Mouse (Mus musculus): ENCODE measurements around the gene Apaf1. TPM values are rescaled to one million over a fixed set of nuclear protein-coding genes. Genes with fewer than 3 reads are reported as not detected.

Apaf1 gene
- polyA plus RNA-seq (2015; fragmentation: Nextera tagmentation; extraction: Ambion mirVana) = 22.1 and 24.2 TPM in 2 replicates

GRCm38 (mm10) chr10:91082550-91083392 is at the start of gene Apaf1, which contains the start of gene Ikbip:
Gene Apaf1, minus strand, starts transcription at chr10:91082770.
Gene Ikbip, plus strand, starts transcription at chr10:91082940.
- Histone ChIP-seq H3K36me3 (peaks cover 8% of the 10 kb centered on the region; the same call in 1 of the 2 replicates), H3K27me3 (no peaks in the 10 kb centered on the region), H3K4me2 (replicated peaks) (peak within 1 kb of the TSS; percentile 68), H3K27ac (replicated peaks) (peak within 1 kb of the TSS; percentile 92), H3K9ac (peak within 1 kb of the TSS; percentile 85), H3K9me3 (replicated peaks) (no peaks in the 10 kb centered on the region), H3K4me1 (peaks cover 10% of the 10 kb centered on the region; the same call in 1 of the 2 replicates), H3K4me3 (replicated peaks) (peak within 1 kb of the TSS; percentile 97)
- WGBS = under 1% methylated on average over 87 of the region's 87 CpGs
- ATAC-seq (ENCODE audit: insufficient number of reproducible peaks, low FRiP score, low TSS enrichment, low read depth) = peak; percentile 98

- no peaks in the 10 kb centered on the region for H3K27me3 ChIP-seq
- H3K9ac ChIP-seq = no peak overlapping the region
- no peaks in the 10 kb centered on the region for H3K4me1 ChIP-seq
- no peak overlapping the region for H3K4me2 ChIP-seq (replicated peaks)
- ATAC-seq (ENCODE audit: insufficient number of reproducible peaks, low FRiP score, low TSS enrichment, low read depth) = no peak
- no peak overlapping the region for H3K4me3 ChIP-seq (replicated peaks)
- H3K9me3 ChIP-seq (replicated peaks) = no peaks in the 10 kb centered on the region
- 86% methylated on average over 1 of the region's 1 CpGs for WGBS
- H3K27ac ChIP-seq (replicated peaks) = no peak overlapping the region
- no peaks in the 10 kb centered on the region for H3K36me3 ChIP-seq
Observed at GRCm38 (mm10) chr10:91131565-91131964, 49.0 kb upstream of the Apaf1 start.

- Histone ChIP-seq H3K9me3 (replicated peaks) (no peaks in the 10 kb centered on the region), H3K27ac (replicated peaks) (no peak overlapping the region), H3K9ac (no peak overlapping the region), H3K4me1 (no peaks in the 10 kb centered on the region), H3K4me3 (replicated peaks) (no peak overlapping the region), H3K27me3 (no peaks in the 10 kb centered on the region), H3K36me3 (no peaks in the 10 kb centered on the region), H3K4me2 (replicated peaks) (no peak overlapping the region)
- no peak for ATAC-seq (ENCODE audit: insufficient number of reproducible peaks, low FRiP score, low TSS enrichment, low read depth)
- WGBS = 87% methylated on average over 3 of the region's 3 CpGs
Observed at GRCm38 (mm10) chr10:91130792-91131191, 48.2 kb upstream of the Apaf1 start.

GRCm38 (mm10) chr10:91128551-91129160 is 46.1 kb upstream of the Apaf1 start:
- no peak overlapping the region for H3K4me3 ChIP-seq (replicated peaks)
- ATAC-seq (ENCODE audit: insufficient number of reproducible peaks, low FRiP score, low TSS enrichment, low read depth) = no peak
- H3K27me3 ChIP-seq = no peaks in the 10 kb centered on the region
- H3K4me1 ChIP-seq = no peaks in the 10 kb centered on the region
- no peak overlapping the region for H3K9ac ChIP-seq
- H3K27ac ChIP-seq (replicated peaks) = no peak overlapping the region
- WGBS = 68% methylated on average over 1 of the region's 1 CpGs
- no peaks in the 10 kb centered on the region for H3K9me3 ChIP-seq (replicated peaks)
- no peak overlapping the region for H3K4me2 ChIP-seq (replicated peaks)
- no peaks in the 10 kb centered on the region for H3K36me3 ChIP-seq

DNA sequence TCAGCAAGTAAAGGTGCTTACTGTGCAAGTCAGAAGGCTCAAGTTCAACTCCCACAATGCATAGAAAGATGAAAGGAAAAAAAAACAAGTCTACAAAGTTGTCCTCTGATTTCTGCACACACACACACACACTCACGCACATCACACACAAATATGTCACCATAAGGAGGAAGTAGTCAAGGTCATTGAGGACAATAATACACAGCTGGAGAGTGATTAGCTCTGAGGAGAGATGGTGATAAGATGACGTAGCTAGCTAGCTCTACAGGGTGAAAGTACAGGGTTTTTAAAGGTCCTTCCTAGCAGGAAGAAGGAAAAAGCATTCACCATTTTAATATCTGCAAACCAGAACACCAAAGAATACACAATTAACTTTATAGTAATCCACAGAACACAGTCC is 44.8 kb upstream of the Apaf1 start:
- WGBS = 72% methylated on average over 2 of the region's 2 CpGs
- ATAC-seq (ENCODE audit: insufficient number of reproducible peaks, low FRiP score, low TSS enrichment, low read depth) = no peak
- no peak overlapping the region for H3K4me2 ChIP-seq (replicated peaks)

GRCm38 (mm10) chr10:91126618-91127355 is 44.2 kb upstream of the Apaf1 start:
- WGBS = 76% methylated on average over 10 of the region's 10 CpGs
- H3K9ac ChIP-seq = no peak overlapping the region
- H3K27ac ChIP-seq (replicated peaks) = no peak overlapping the region
- H3K36me3 ChIP-seq = peaks cover 4% of the 10 kb centered on the region; the same call in 1 of the 2 replicates
- no peak overlapping the region for H3K4me2 ChIP-seq (replicated peaks)
- no peak for ATAC-seq (ENCODE audit: insufficient number of reproducible peaks, low FRiP score, low TSS enrichment, low read depth)
- no peaks in the 10 kb centered on the region for H3K27me3 ChIP-seq
- peaks cover 12% of the 10 kb centered on the region for H3K4me1 ChIP-seq
- H3K4me3 ChIP-seq (replicated peaks) = no peak overlapping the region
- no peaks in the 10 kb centered on the region for H3K9me3 ChIP-seq (replicated peaks)

More for the DNA sequence above, 44.8 kb upstream of the Apaf1 start:
- Histone ChIP-seq H3K4me3 (replicated peaks) (no peak overlapping the region), H3K9me3 (replicated peaks) (no peaks in the 10 kb centered on the region), H3K36me3 (no peaks in the 10 kb centered on the region), H3K9ac (no peak overlapping the region), H3K4me1 (peaks cover 6% of the 10 kb centered on the region), H3K27me3 (no peaks in the 10 kb centered on the region), H3K27ac (replicated peaks) (no peak overlapping the region)

DNA sequence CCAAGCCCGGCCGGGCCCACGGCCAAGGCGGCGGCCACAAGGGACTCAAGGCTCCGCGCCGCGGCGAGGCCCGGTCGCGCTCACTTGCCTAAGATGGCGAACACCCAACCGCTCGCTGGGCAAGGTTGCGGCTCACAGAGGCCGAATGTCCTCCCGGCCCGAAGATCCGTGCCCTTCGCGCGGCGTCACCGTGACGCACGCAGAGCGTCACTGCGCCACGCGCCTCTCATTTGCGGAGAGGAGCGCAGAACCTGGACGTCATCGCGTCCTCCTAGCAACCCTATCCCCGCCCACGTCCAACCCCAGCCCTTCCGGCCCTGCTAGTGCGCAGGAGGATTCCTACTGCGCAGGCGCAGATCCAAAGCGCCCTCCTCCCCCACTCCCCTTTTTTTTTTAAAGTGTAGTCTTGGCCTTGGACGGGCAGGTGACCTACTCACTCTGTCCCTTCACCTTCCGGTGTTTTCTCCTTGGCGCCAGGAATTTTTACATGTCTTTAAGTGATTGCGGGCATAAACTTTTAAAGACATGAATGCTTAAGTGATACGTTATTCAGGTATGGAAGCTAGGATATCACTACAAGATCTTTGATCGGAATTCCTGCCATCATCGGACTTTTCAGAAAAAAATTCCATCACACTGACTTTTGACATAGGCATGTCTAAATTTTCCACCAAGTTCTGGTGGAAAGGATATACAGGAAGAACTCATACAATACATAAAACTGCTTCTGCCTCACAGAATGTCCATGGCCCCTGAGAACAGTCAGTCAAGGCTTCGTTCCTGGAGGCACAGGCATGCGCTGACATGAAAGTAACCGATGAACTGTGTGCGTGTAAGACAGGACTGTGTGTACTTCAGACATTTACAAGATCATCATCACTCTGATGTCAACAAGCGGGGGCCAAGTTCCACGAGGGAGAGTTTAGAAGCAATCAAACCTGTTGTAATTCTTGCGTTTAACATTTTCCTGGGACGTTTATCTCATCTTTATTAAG is 41.6 kb upstream of the Apaf1 start, which contains the start of gene Slc25a3:
Gene Slc25a3, minus strand, starts transcription at position 232 of the 995 bp plus-strand sequence.
- peaks cover 12% of the 10 kb centered on the region for H3K4me1 ChIP-seq

GRCm38 (mm10) chr10:91123281-91123827 is 40.8 kb upstream of the Apaf1 start:
- Histone ChIP-seq H3K9me3 (replicated peaks) (no peaks in the 10 kb centered on the region), H3K4me1 (peaks cover 12% of the 10 kb centered on the region), H3K27me3 (no peaks in the 10 kb centered on the region), H3K36me3 (peaks cover 27% of the 10 kb centered on the region), H3K9ac (peak overlapping the region; percentile 98), H3K27ac (replicated peaks) (peak overlapping the region; percentile 93), H3K4me2 (replicated peaks) (peak overlapping the region; percentile 78), H3K4me3 (replicated peaks) (peak overlapping the region; percentile 99)
- peak; percentile 41 for ATAC-seq (ENCODE audit: insufficient number of reproducible peaks, low FRiP score, low TSS enrichment, low read depth)
- under 1% methylated on average over 44 of the region's 44 CpGs for WGBS

More for the DNA sequence above, 41.6 kb upstream of the Apaf1 start, which contains the start of gene Slc25a3:
- peak; percentile 100 for ATAC-seq (ENCODE audit: insufficient number of reproducible peaks, low FRiP score, low TSS enrichment, low read depth)
- Histone ChIP-seq H3K27me3 (no peaks in the 10 kb centered on the region), H3K9me3 (replicated peaks) (no peaks in the 10 kb centered on the region), H3K36me3 (peaks cover 20% of the 10 kb centered on the region), H3K9ac (peak within 1 kb of the TSS; percentile 98), H3K4me3 (replicated peaks) (peak within 1 kb of the TSS; percentile 99), H3K27ac (replicated peaks) (peak within 1 kb of the TSS; percentile 93), H3K4me2 (replicated peaks) (peak within 1 kb of the TSS; percentile 78)
- WGBS = 9% methylated on average over 59 of the region's 59 CpGs

DNA sequence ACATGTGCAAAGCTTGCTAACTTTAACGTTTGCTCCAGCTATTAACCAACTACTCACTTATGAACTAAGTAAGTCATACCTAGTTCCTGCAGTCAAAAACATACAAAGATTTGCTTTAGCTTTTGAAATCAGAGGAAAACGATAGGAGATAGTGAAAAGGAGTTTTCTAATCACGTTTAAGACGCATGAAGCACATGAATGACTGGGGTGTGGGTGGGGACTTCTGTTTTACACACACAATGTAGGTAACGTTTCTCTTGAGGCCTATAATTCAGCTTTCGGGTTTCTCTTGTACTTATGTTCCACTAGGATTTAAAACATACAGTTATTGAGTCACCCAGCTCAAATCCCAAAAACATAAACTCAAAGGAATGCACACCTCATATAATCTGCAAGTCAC is 40.1 kb upstream of the Apaf1 start:
- H3K27me3 ChIP-seq = no peaks in the 10 kb centered on the region
- 25% methylated on average over 6 of the region's 6 CpGs for WGBS
- peak overlapping the region; percentile 99 for H3K4me3 ChIP-seq (replicated peaks)
- H3K9me3 ChIP-seq (replicated peaks) = no peaks in the 10 kb centered on the region
- H3K27ac ChIP-seq (replicated peaks) = no peak overlapping the region
- peaks cover 12% of the 10 kb centered on the region for H3K4me1 ChIP-seq
- H3K4me2 ChIP-seq (replicated peaks) = peak overlapping the region; percentile 78
- ATAC-seq (ENCODE audit: insufficient number of reproducible peaks, low FRiP score, low TSS enrichment, low read depth) = no peak
- 0 out of 2 replicates have a peak overlapping the region, but pooled peaks have one; percentile 98 for H3K9ac ChIP-seq
- H3K36me3 ChIP-seq = peaks cover 33% of the 10 kb centered on the region

DNA sequence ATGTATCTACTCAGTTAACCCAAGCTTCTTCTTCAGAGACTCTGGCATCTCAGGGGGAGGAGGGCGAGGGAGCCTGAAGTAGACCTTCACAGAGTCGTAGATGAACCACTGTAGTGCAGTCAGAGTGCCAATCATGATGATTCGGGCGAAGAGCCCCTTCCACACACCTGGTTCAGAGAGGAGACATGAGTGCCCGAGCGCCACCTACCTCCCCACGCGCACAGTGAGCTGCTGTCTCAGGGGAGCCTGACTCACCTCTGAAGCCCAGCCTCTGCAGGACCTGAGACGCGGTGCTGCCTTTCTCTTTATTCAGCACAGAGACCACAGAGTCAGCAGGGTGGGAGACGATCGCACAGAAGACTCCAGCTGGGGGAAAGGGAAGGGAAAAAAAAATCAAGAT is 34.4 kb upstream of the Apaf1 start:
- Histone ChIP-seq H3K27ac (replicated peaks) (no peak overlapping the region), H3K4me1 (peaks cover 3% of the 10 kb centered on the region; the same call in 1 of the 2 replicates), H3K4me2 (replicated peaks) (no peak overlapping the region), H3K36me3 (peaks cover 82% of the 10 kb centered on the region), H3K9ac (no peak overlapping the region), H3K27me3 (no peaks in the 10 kb centered on the region), H3K4me3 (replicated peaks) (no peak overlapping the region), H3K9me3 (replicated peaks) (no peaks in the 10 kb centered on the region)
- no peak for ATAC-seq (ENCODE audit: insufficient number of reproducible peaks, low FRiP score, low TSS enrichment, low read depth)
- WGBS = 91% methylated on average over 12 of the region's 12 CpGs
